Mouse (Mus musculus): Measurements from ENCODE around the gene Scn1b. TPM values are rescaled to one million over a fixed set of nuclear protein-coding genes. Genes with fewer than 3 reads are reported as not detected.
A peak's percentile ranks its signal among the peaks of the same experiment; 100 is the strongest.

Gene Scn1b
- polyA plus RNA-seq, 1 experiment: 41.6 TPM

DNA sequence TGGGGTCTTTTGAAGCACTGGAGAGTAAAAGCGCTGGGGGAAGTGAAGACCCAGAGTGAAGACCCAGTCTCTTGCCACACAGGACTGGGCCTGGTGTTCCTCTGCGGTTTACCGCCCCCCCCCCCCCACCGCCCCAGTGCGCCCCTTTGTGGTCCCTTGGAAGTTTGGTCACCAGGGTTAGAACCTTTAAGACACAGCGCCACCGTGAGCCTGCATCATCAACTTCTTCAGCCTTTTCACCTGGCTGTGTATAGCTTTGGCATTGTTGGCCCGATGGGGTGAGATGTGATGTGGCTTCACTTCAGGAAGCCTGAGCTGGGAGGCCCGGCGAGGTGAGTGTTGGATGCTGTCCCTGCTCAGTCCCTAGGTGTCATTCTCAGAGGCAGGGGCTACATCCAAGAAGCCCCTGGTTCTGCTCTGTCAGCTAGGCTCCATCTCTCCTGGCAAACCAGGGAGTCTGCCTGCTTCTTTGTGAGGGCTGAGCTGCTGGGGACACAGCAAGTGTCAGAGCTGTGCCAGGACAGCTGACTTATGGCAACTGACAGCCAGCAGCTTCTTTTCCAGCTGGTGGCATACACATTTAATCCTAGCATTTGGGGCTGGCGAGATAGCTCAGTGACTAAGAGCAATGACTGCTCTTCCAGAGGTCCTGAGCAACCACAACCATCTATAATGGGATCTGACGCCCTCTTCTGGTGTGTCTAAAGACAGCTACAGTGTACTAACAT is 31.9 kb downstream of the Scn1b start:
- Histone ChIP-seq H3K36me3 (ENCODE audit: control insufficient read depth, insufficient read depth, low read length) (no peaks in the 10 kb centered on the region), H3K27me3 (ENCODE audit: control insufficient read depth, insufficient read depth, low read length) (no peaks in the 10 kb centered on the region), H3K27ac (ENCODE audit: insufficient read depth, low read length) (no peak overlapping the region), H3K4me3 (ENCODE audit: extremely low read depth, insufficient read depth, insufficient read length) (no peak overlapping the region), H3K4me1 (ENCODE audit: control insufficient read depth, insufficient read depth, insufficient read length) (peaks cover 2% of the 10 kb centered on the region; the same call in 1 of the 2 replicates)
- 22% methylated on average over 12 of the region's 12 CpGs for WGBS
- DNase-seq (ENCODE audit: low read depth in 1 of 2, low spot score in 2 of 2): peak; percentile 15 to 42
- TF ChIP-seq CTCF (IDR thresholded peaks at IDR 0.05; ENCODE audit: extremely low read depth, insufficient read depth, insufficient read length, insufficient replicate concordance) (no peak), POLR2A (IDR thresholded peaks at IDR 0.05; ENCODE audit: low read depth, low read length) (no peak)

DNA sequence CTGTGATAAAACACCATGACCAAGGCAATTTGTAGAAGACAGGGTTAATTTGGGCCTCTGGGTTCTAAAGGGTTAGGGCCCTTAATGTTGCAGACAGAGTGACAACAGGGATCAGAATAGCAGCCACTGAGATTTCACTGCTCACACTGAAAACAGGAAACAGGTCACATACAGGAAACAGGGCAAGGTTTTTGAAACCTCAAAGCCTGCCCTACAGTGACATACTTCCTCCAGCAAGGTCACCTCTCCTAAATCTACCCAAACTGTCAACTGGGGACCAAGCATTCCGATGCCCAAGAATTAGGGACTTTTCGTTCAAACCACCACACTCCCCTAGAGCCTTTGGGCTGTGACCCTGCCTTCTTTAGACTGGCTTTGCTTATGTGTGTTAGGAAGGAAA is 37.1 kb downstream of the Scn1b start:
- H3K4me1 ChIP-seq (ENCODE audit: control insufficient read depth, insufficient read depth, insufficient read length): peaks cover 17% of the 10 kb centered on the region
- 6% methylated on average over 2 of the region's 2 CpGs for WGBS
- H3K27ac ChIP-seq (ENCODE audit: insufficient read depth, low read length): peak overlapping the region; percentile 86
- H3K4me3 ChIP-seq (ENCODE audit: extremely low read depth, insufficient read depth, insufficient read length): no peak overlapping the region
- H3K27me3 ChIP-seq (ENCODE audit: control insufficient read depth, insufficient read depth, low read length): no peaks in the 10 kb centered on the region
- TF ChIP-seq CTCF (IDR thresholded peaks at IDR 0.05; ENCODE audit: extremely low read depth, insufficient read depth, insufficient read length, insufficient replicate concordance): no peak
- TF ChIP-seq POLR2A (IDR thresholded peaks at IDR 0.05; ENCODE audit: low read depth, low read length): no peak
- DNase-seq (ENCODE audit: low read depth in 1 of 2, low spot score in 2 of 2): peak; percentile 49 to 73
- H3K36me3 ChIP-seq (ENCODE audit: control insufficient read depth, insufficient read depth, low read length): no peaks in the 10 kb centered on the region

DNA sequence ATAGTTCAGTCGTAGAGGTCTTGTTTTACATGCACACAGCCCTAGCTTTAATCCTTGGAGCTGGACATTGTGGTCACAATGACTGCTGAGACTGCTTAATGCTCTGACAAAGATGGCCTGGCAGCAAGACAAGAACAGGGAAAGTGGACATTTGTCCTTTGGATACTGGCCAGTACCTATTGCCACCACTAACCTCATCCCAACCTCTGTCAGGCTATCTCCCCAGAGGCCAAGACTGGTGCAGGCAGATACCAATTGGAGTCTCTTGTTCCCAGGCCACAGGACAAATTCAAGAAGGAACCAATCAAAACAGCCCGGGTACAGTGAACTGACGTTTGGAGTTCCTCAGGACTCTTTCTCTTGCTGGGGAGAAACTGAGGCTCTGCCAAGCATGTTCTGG is 38.6 kb downstream of the Scn1b start:
- Histone ChIP-seq H3K4me3 (ENCODE audit: extremely low read depth, insufficient read depth, insufficient read length) (no peak overlapping the region), H3K27me3 (ENCODE audit: control insufficient read depth, insufficient read depth, low read length) (no peaks in the 10 kb centered on the region), H3K36me3 (ENCODE audit: control insufficient read depth, insufficient read depth, low read length) (no peaks in the 10 kb centered on the region), H3K4me1 (ENCODE audit: control insufficient read depth, insufficient read depth, insufficient read length) (peaks cover 17% of the 10 kb centered on the region), H3K27ac (ENCODE audit: insufficient read depth, low read length) (peak overlapping the region; percentile 86; the same call in 1 of the 2 replicates)
- TF ChIP-seq CTCF (IDR thresholded peaks at IDR 0.05; ENCODE audit: extremely low read depth, insufficient read depth, insufficient read length, insufficient replicate concordance): no peak
- TF ChIP-seq POLR2A (IDR thresholded peaks at IDR 0.05; ENCODE audit: low read depth, low read length): no peak
- DNase-seq (ENCODE audit: low read depth in 1 of 2, low spot score in 2 of 2): no peak
- 81% methylated on average over 3 of the region's 3 CpGs for WGBS

DNA sequence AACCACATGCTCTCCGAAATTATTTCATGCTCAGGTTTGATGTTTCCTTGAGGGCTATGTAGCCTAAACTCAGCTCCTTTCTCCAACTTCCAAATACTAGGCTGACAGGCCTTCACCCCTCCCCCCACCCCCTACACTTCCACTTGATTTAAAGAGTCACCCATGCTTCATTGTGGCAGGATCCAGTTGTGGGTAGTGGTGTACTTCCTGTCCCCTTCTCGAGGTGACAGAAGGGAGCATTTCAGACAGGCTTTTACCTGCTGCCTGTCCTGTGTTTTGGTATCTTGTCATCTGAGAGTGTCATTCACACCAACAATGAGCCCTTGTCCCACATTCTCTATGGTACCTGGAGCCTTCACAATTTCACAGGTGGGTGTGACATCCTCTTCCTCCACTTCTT is 39.5 kb downstream of the Scn1b start:
- 18% methylated on average over 2 of the region's 2 CpGs for WGBS
- H3K27ac ChIP-seq (ENCODE audit: insufficient read depth, low read length): peak overlapping the region; percentile 44
- no peak overlapping the region for H3K4me3 ChIP-seq (ENCODE audit: extremely low read depth, insufficient read depth, insufficient read length)
- H3K4me1 ChIP-seq (ENCODE audit: control insufficient read depth, insufficient read depth, insufficient read length): peaks cover 17% of the 10 kb centered on the region
- H3K27me3 ChIP-seq (ENCODE audit: control insufficient read depth, insufficient read depth, low read length): no peaks in the 10 kb centered on the region
- TF ChIP-seq POLR2A (IDR thresholded peaks at IDR 0.05; ENCODE audit: low read depth, low read length) (no peak), CTCF (IDR thresholded peaks at IDR 0.05; ENCODE audit: extremely low read depth, insufficient read depth, insufficient read length, insufficient replicate concordance) (no peak)
- DNase-seq (ENCODE audit: low read depth in 1 of 2, low spot score in 2 of 2): no peak
- H3K36me3 ChIP-seq (ENCODE audit: control insufficient read depth, insufficient read depth, low read length): no peaks in the 10 kb centered on the region

DNA sequence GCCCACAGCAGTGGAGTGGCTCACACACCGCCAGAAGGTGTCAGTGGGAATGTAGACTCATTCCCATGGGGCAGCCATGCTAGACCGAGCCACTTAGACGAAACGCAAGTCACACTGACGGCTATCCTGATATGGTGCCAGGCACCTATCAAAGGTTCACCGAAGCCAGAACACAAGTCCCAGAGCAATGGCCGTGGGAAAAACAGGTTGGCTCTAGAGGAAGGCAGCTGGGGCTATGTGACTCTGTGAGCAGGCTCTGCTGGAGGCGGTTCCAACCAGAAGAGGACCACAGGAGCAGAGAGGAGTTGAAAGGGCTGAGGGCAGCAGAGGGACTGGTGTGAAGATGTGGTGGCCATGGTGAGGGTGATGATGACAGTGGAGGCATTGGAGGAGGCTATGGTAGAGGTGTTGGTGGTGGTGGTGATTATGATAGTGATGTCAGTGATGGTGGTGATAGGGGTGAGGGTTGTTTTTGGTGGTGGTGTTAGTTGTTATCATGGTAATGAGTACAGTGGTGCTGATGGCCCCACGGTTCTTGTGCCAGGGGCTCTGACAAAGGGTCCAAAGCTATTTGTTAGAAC is 40.5 kb downstream of the Scn1b start:
- no peak overlapping the region for H3K27ac ChIP-seq (ENCODE audit: insufficient read depth, low read length)
- H3K4me1 ChIP-seq (ENCODE audit: control insufficient read depth, insufficient read depth, insufficient read length): peaks cover 17% of the 10 kb centered on the region
- H3K36me3 ChIP-seq (ENCODE audit: control insufficient read depth, insufficient read depth, low read length): no peaks in the 10 kb centered on the region
- H3K27me3 ChIP-seq (ENCODE audit: control insufficient read depth, insufficient read depth, low read length): no peaks in the 10 kb centered on the region
- TF ChIP-seq CTCF (IDR thresholded peaks at IDR 0.05; ENCODE audit: extremely low read depth, insufficient read depth, insufficient read length, insufficient replicate concordance) (no peak), POLR2A (IDR thresholded peaks at IDR 0.05; ENCODE audit: low read depth, low read length) (no peak)
- H3K4me3 ChIP-seq (ENCODE audit: extremely low read depth, insufficient read depth, insufficient read length): no peak overlapping the region
- WGBS: 90% methylated on average over 9 of the region's 9 CpGs
- DNase-seq (ENCODE audit: low read depth in 1 of 2, low spot score in 2 of 2): no peak

DNA sequence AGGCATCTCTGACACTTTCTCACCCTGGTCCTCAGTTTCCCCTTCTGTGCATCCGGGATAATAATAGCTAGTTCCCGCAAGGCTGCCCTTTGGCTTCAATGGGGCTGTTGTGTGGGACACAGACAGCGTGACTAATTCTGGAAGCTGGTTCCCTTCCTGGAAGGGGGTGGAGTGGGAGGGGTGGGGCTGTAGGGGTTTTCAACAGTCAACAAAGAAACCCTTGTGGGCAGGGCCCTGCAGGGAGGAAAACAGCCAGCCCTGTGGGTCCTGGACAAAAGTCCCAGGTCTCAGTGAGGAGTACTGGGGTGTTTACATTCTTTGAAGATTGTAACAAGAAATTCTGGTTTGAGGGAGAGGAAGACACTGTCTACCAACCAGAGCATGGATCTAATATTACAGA is 41.6 kb downstream of the Scn1b start:
- WGBS: 59% methylated on average over 3 of the region's 3 CpGs
- no peaks in the 10 kb centered on the region for H3K36me3 ChIP-seq (ENCODE audit: control insufficient read depth, insufficient read depth, low read length)
- DNase-seq (ENCODE audit: low read depth in 1 of 2, low spot score in 2 of 2): no peak
- TF ChIP-seq CTCF (IDR thresholded peaks at IDR 0.05; ENCODE audit: extremely low read depth, insufficient read depth, insufficient read length, insufficient replicate concordance): no peak
- no peak for TF ChIP-seq POLR2A (IDR thresholded peaks at IDR 0.05; ENCODE audit: low read depth, low read length)
- no peak overlapping the region for H3K4me3 ChIP-seq (ENCODE audit: extremely low read depth, insufficient read depth, insufficient read length)
- no peaks in the 10 kb centered on the region for H3K27me3 ChIP-seq (ENCODE audit: control insufficient read depth, insufficient read depth, low read length)
- H3K27ac ChIP-seq (ENCODE audit: insufficient read depth, low read length): no peak overlapping the region
- H3K4me1 ChIP-seq (ENCODE audit: control insufficient read depth, insufficient read depth, insufficient read length): peaks cover 17% of the 10 kb centered on the region

DNA sequence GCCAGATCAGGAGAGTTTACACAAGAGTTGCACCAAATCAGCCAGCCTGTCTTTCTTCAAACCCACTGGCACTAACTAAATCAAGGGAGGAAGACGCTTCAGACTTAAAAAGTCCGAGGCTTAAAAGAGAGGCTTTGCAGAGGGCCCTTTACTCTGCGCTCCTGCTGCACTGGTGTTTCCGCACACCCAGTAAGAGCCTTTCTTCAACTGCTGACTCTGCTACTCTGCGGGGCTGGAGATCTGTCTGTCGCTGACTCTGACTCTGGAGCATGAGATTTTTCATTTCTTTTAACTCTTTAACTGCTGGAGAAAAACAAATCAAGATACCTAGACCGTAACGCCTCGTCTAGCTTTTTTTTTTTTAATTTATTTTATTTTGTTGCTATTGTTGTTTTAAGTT is 42.7 kb downstream of the Scn1b start:
- Histone ChIP-seq H3K4me1 (ENCODE audit: control insufficient read depth, insufficient read depth, insufficient read length) (peaks cover 9% of the 10 kb centered on the region), H3K4me3 (ENCODE audit: extremely low read depth, insufficient read depth, insufficient read length) (no peak overlapping the region), H3K27me3 (ENCODE audit: control insufficient read depth, insufficient read depth, low read length) (no peaks in the 10 kb centered on the region), H3K27ac (ENCODE audit: insufficient read depth, low read length) (no peak overlapping the region), H3K36me3 (ENCODE audit: control insufficient read depth, insufficient read depth, low read length) (no peaks in the 10 kb centered on the region)
- 66% methylated on average over 9 of the region's 9 CpGs for WGBS
- no peak for TF ChIP-seq POLR2A (IDR thresholded peaks at IDR 0.05; ENCODE audit: low read depth, low read length)
- no peak for TF ChIP-seq CTCF (IDR thresholded peaks at IDR 0.05; ENCODE audit: extremely low read depth, insufficient read depth, insufficient read length, insufficient replicate concordance)
- DNase-seq (ENCODE audit: low read depth in 1 of 2, low spot score in 2 of 2): no peak
